Mouse (Mus musculus) forebrain, embryonic 11.5 days (tissue): ENCODE measurements around the gene Slc25a41. TPM values are rescaled to one million over a fixed set of nuclear protein-coding genes. Genes with fewer than 3 reads are reported as not detected.

Experiments used
- ATAC-seq: fragments of 200-750 bp; cut with Nextera tagmentation; replicated peaks from 2 replicates; pipeline ENCODE4 v1.8.0; 2017; ENCODE audit warnings: moderate TSS enrichment; ENCODE audit not compliant: low FRiP score
- DNase-seq: peaks from one replicate; pipeline ENCODE4 v3.0.0-alpha.2; 2017; ENCODE audit warnings: low spot score
- H3K27ac ChIP-seq: fragments of 300-500 bp; sonication (generic); 2 replicates; pipeline ENCODE4 v1.5.1; 2014; ENCODE audit warnings: low read depth, low read length
- H3K27me3 ChIP-seq: fragments of 300-500 bp; sonication (generic); 2 replicates; pipeline ENCODE4 v1.6.1; 2014; ENCODE audit warnings: mild to moderate bottlenecking, low read length, mixed read lengths; ENCODE audit not compliant: control insufficient read depth, insufficient read depth
- H3K36me3 ChIP-seq: fragments of 300-500 bp; sonication (generic); 2 replicates; pipeline ENCODE4 v1.6.1; 2014; ENCODE audit warnings: mild to moderate bottlenecking, low read length, moderate library complexity, mixed read lengths; ENCODE audit not compliant: control insufficient read depth, insufficient read depth
- H3K4me1 ChIP-seq: fragments of 300-500 bp; sonication (generic); replicated peaks from 2 replicates; pipeline ENCODE4 v1.6.1; 2014; ENCODE audit warnings: low read length, mixed read lengths; ENCODE audit not compliant: control insufficient read depth, insufficient read depth
- H3K4me2 ChIP-seq: fragments of 300-500 bp; sonication (generic); 2 replicates; pipeline ENCODE4 v1.6.1; 2014; ENCODE audit warnings: low read depth, mild to moderate bottlenecking, low read length, moderate library complexity, mixed read lengths; ENCODE audit not compliant: severe bottlenecking
- H3K4me3 ChIP-seq: fragments of 300-500 bp; sonication (generic); 2 replicates; pipeline ENCODE4 v1.5.1; 2014; ENCODE audit warnings: low read depth, low read length
- H3K9ac ChIP-seq: fragments of 300-500 bp; sonication (generic); 2 replicates; pipeline ENCODE4 v1.6.1; 2014; ENCODE audit warnings: low read length
- H3K9me3 ChIP-seq: fragments of 300-500 bp; sonication (generic); 2 replicates; pipeline ENCODE4 v1.6.1; 2016; ENCODE audit warnings: low read length, mixed read lengths; ENCODE audit not compliant: control insufficient read depth
- WGBS: fragments of 180-500 bp; shearing (Covaris S2); extraction: QIAGEN DNeasy Blood & Tissue Kit; methylation state at CpG from one replicate; pipeline ENCODE4 v1.1.7; 2014; 5-methylcytosine and 5-hydroxymethylcytosine counted together
- polyA plus RNA-seq: library from polyadenylated mRNA; unstranded; fragments of >200 nt; fragmentation: Nextera tagmentation; extraction: Ambion mirVana; gene quantifications from 2 replicates; pipeline ENCODE4 v1.2.1, GENCODE M21; 2014

Gene Slc25a41
- not detected in 2 replicates for polyA plus RNA-seq

DNA sequence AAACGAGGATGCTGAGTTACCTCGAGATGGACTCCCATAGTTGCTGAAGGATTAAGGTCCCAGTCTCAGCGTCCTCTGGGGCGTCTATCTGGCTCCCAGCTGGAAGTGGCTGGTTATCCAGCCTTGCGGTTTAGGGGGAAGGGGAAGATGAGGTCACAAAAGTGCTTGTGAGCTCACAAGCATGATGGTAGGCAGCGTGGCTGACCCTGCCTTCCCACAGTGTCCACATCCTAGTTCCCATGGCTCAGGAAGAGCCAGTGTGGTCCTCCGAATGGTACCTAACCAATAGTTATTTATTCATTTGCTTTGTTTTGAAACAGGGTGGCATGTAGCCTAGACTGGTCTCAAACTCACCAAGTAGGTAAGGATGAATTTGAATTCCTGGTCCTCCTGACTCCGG, at the start of gene Slc25a41:
Gene Slc25a41 (minus strand): TSS at position 101 of the 400 bp plus-strand sequence.
- H3K9me3 ChIP-seq, result no peaks in the 10 kb centered on the region
- H3K4me2 ChIP-seq, result no peak within 1 kb of the TSS
- no peak for DNase-seq
- H3K27ac ChIP-seq, result no peak within 1 kb of the TSS
- H3K36me3 ChIP-seq, result no peaks in the 10 kb centered on the region
- no peaks in the 10 kb centered on the region for H3K27me3 ChIP-seq
- ATAC-seq, result no peak
- H3K4me1 ChIP-seq, result no peaks in the 10 kb centered on the region
- WGBS, result 75% methylated on average over 8 of the region's 8 CpGs
- H3K9ac ChIP-seq, result no peak within 1 kb of the TSS
- H3K4me3 ChIP-seq, result no peak within 1 kb of the TSS

DNA sequence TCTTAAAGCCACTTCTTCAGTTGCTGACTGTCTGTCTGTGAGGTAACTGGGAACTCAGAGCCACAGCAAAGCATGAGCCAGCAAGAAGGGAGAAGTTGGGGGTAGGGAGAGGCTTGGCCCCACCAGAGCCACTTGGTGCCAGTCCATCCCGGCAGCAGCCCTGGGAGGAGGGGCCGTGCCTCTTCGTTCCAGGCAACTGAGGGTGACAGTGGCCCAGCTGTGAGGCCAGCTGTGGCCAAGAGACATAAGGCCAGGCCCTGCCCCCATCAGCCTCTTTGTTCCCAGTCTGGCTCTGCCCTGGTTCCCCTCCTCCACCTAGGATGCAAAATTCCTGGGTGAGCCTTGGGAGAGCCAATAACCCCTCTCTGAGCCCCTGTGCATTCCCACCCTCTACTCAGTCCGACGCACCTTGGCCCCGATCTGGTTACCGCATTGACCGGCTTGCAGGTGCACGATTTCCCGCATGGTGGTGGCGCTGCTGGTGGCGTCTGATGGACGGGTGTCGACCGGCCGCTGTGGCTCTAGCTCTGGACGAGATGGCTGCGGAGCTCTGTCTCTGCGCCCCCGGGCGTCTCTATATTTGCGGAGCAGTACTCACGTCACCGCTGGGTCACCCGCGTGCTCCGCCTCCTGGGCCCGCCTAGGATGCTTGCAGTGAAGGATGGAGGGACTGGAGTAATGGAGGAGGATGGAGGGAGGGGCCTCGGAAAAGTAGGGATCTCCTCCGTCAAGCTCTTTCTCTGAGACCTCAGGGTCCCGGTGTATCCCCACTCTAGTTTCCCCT, 45.8 kb upstream of the Slc25a41 start, which contains the start of gene Tubb4a:
Gene Tubb4a (minus strand): TSS at position 734 of the 784 bp plus-strand sequence.
- H3K36me3 ChIP-seq, result no peaks in the 10 kb centered on the region
- H3K27ac ChIP-seq, result no peak within 1 kb of the TSS; the same call in 1 of the 2 replicates
- H3K4me2 ChIP-seq, result peak within 1 kb of the TSS; percentile 68
- under 1% methylated on average over 31 of the region's 31 CpGs for WGBS
- H3K4me1 ChIP-seq, result peaks cover 6% of the 10 kb centered on the region; the same call in 1 of the 2 replicates
- no peaks in the 10 kb centered on the region for H3K9me3 ChIP-seq
- ATAC-seq (peak; percentile 90), DNase-seq (peak; percentile 79)
- H3K27me3 ChIP-seq, result no peaks in the 10 kb centered on the region
- H3K4me3 ChIP-seq, result peak within 1 kb of the TSS; percentile 45
- H3K9ac ChIP-seq, result peak within 1 kb of the TSS; percentile 66

GRCm38 (mm10) chr17:57085970-57086757, 44.7 kb upstream of the Slc25a41 start:
- WGBS, result 88% methylated on average over 11 of the region's 11 CpGs
- Histone ChIP-seq H3K4me1 (peaks cover 6% of the 10 kb centered on the region; the same call in 1 of the 2 replicates), H3K9ac (no peak overlapping the region), H3K27me3 (no peaks in the 10 kb centered on the region), H3K27ac (no peak overlapping the region), H3K4me3 (peak overlapping the region; percentile 45), H3K36me3 (no peaks in the 10 kb centered on the region), H3K9me3 (no peaks in the 10 kb centered on the region), H3K4me2 (peak overlapping the region; percentile 68; the same call in 1 of the 2 replicates)
- DNase-seq (no peak), ATAC-seq (no peak)

DNA sequence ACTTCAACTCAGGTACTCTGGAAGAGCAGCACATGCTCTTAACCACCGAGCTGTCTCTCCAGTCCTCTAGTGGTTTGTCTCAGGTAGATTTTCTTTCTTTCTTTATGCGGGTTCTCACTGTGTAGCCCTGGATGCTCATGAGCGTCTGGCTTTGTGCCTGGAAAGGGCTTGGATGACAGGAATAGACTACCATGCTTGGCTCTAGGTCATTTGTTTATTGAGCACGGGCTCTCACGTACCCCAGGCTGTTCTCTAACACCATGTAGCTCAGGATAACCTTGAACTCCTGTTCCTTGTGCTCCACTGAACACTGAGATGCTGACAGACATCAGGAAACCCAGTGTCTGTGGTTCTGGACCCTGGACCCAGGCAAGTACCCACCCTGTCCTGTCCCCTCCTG, 41.0 kb upstream of the Slc25a41 start:
- 89% methylated on average over 5 of the region's 5 CpGs for WGBS
- H3K9me3 ChIP-seq, result no peaks in the 10 kb centered on the region
- DNase-seq, result no peak
- H3K36me3 ChIP-seq, result no peaks in the 10 kb centered on the region
- ATAC-seq, result no peak
- H3K4me1 ChIP-seq, result peaks cover 6% of the 10 kb centered on the region; the same call in 1 of the 2 replicates
- H3K9ac ChIP-seq, result no peak overlapping the region
- H3K4me3 ChIP-seq, result no peak overlapping the region
- no peak overlapping the region for H3K27ac ChIP-seq
- H3K4me2 ChIP-seq, result no peak overlapping the region
- no peaks in the 10 kb centered on the region for H3K27me3 ChIP-seq

DNA sequence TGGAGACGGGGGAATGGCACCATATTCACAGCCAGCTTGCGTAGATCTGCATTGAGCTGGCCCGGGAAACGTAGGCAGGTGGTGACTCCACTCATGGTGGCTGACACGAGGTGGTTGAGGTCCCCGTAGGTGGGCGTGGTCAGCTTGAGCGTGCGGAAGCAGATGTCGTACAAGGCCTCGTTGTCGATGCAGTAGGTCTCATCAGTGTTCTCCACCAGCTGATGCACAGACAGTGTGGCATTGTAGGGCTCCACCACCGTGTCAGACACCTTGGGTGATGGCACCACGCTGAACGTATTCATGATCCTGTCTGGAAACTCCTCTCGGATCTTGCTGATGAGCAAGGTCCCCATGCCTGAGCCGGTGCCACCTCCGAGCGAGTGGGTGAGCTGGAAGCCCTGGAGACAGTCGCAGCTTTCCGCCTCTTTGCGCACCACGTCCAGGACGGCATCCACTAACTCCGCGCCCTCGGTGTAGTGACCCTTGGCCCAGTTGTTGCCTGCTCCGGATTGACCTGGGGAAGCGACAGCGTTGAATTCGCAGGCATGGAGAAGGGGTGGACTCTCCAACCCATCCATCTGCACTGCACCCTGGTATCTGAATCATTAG, 39.9 kb upstream of the Slc25a41 start:
- no peak overlapping the region for H3K9ac ChIP-seq
- no peak for ATAC-seq
- no peak for DNase-seq
- WGBS, result 95% methylated on average over 31 of the region's 31 CpGs
- no peak overlapping the region for H3K4me3 ChIP-seq
- H3K27ac ChIP-seq, result no peak overlapping the region
- H3K4me1 ChIP-seq, result no peaks in the 10 kb centered on the region
- H3K36me3 ChIP-seq, result no peaks in the 10 kb centered on the region
- H3K4me2 ChIP-seq, result no peak overlapping the region
- H3K27me3 ChIP-seq, result no peaks in the 10 kb centered on the region
- no peaks in the 10 kb centered on the region for H3K9me3 ChIP-seq

DNA sequence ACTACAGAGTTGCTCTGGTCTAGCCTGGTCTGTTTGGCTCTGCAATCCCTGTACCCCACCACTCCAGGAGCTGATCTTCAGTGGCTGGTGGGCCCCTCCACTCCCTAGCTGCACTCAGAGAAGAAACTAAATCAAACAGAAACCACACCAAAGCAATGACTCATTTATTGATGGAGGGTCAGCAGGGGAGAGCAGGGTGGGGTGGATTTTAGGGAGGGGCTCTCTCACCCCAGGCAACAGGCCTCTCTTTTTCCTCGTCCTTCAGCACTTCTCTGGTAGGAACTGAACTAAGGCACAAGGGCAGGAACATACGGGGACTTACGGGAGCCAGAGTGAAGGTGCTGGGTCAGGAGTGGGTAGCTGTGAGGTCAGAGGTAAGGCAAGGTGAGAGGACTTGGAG, 38.5 kb upstream of the Slc25a41 start:
- H3K4me3 ChIP-seq, result no peak overlapping the region
- H3K4me2 ChIP-seq, result no peak overlapping the region
- H3K27me3 ChIP-seq, result no peaks in the 10 kb centered on the region
- no peaks in the 10 kb centered on the region for H3K9me3 ChIP-seq
- H3K9ac ChIP-seq, result no peak overlapping the region
- no peaks in the 10 kb centered on the region for H3K36me3 ChIP-seq
- 75% methylated on average over 3 of the region's 3 CpGs for WGBS
- no peak for DNase-seq
- no peak for ATAC-seq
- no peak overlapping the region for H3K27ac ChIP-seq
- no peaks in the 10 kb centered on the region for H3K4me1 ChIP-seq

DNA sequence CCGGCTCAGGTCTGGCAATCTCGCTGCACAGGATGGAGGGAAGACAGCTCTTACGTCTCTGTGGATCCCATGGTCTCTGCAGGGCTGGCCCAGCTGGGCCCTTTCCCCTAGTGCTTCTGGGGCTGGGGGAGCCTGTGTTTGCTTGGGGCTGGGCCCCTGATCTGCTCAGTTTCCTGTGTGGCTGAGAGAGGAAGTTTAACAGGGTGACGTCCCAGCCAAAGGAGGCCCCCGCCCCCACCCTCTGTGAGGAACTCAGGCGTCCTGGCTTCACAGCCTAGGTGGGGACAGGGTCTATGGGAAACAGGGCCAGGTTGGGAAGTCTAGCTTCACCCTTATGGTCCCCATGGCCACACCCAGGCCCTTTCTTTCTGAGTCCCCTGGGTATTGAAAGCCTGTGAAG, 36.9 kb upstream of the Slc25a41 start, which contains the start of gene Dennd1c:
Gene Dennd1c (minus strand): TSS at position 179 of the 400 bp plus-strand sequence.
- 57% methylated on average over 6 of the region's 6 CpGs for WGBS
- DNase-seq (no peak), ATAC-seq (no peak)
- no peaks in the 10 kb centered on the region for H3K27me3 ChIP-seq
- no peaks in the 10 kb centered on the region for H3K36me3 ChIP-seq
- H3K27ac ChIP-seq, result no peak within 1 kb of the TSS
- no peak within 1 kb of the TSS for H3K9ac ChIP-seq
- H3K4me2 ChIP-seq, result no peak within 1 kb of the TSS
- no peaks in the 10 kb centered on the region for H3K9me3 ChIP-seq
- no peaks in the 10 kb centered on the region for H3K4me1 ChIP-seq
- H3K4me3 ChIP-seq, result no peak within 1 kb of the TSS

DNA sequence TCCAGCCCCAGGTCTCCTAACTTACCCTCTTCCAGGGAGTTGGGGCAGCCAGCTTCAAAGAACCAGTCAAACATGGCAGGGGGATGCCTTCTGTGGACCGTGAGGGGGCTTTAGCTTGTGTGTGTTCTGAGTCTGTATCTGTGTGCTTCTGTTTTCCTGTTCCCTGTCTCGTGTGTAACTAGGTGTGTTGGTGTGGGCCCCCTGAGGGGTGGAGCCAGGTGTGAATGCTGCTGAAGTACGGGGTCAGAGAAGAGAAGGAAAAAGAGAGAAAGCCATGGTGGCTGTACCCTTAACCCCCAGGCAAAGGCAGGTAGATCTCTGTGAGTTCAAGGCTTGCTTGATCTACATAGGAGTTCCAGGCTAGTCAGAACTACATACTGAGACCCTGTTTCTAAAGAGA, 35.5 kb upstream of the Slc25a41 start:
- no peak for ATAC-seq
- H3K9ac ChIP-seq, result no peak overlapping the region

More for the DNA sequence above, 35.5 kb upstream of the Slc25a41 start:
- no peaks in the 10 kb centered on the region for H3K4me1 ChIP-seq
- DNase-seq, result no peak
- H3K27ac ChIP-seq, result no peak overlapping the region
- WGBS, result 59% methylated on average over 3 of the region's 3 CpGs
- no peaks in the 10 kb centered on the region for H3K36me3 ChIP-seq
- no peak overlapping the region for H3K4me2 ChIP-seq
- no peak overlapping the region for H3K4me3 ChIP-seq
- no peaks in the 10 kb centered on the region for H3K9me3 ChIP-seq
- H3K27me3 ChIP-seq, result no peaks in the 10 kb centered on the region
